Mouse (Mus musculus): ENCODE measurements around the gene Ppm1l.

GRCm38 (mm10) chr3:69323982-69324381 is 7.3 kb downstream of the Ppm1l start:
- TF ChIP-seq CTCF (IDR thresholded peaks at IDR 0.05; ENCODE audit: extremely low read depth, insufficient read depth, insufficient read length, insufficient replicate concordance) (no peak), POLR2A (IDR thresholded peaks at IDR 0.05; ENCODE audit: low read depth, low read length) (no peak)

Data from spleen, adult 2 months (tissue).